Mouse (Mus musculus) cortical plate, adult 2 months (tissue): ENCODE measurements around the gene Eya4.

ENCODE experiments used
- CTCF ChIP-seq: fragments of 200-500 bp; IDR thresholded peaks from 2 replicates; pipeline ENCODE4 v1.5.1; 2011; ENCODE audit warnings: mild to moderate bottlenecking, control low read depth, low read length; ENCODE audit not compliant: insufficient read depth; ENCODE audit errors: extremely low read depth
- POLR2A ChIP-seq: fragments of 200-500 bp; IDR thresholded peaks from 2 replicates; pipeline ENCODE4 v1.6.1; 2011; ENCODE audit warnings: mild to moderate bottlenecking, low read length, control low read depth; ENCODE audit not compliant: insufficient read depth; ENCODE audit errors: extremely low read depth

- TF ChIP-seq CTCF, result no peak
- TF ChIP-seq POLR2A, result no peak
Observed at GRCm38 (mm10) chr10:23116063-23116462, 234.5 kb downstream of the Eya4 start.
